Mouse (Mus musculus): ENCODE results near the gene Chpt1.

The Chpt1 gene

DNA sequence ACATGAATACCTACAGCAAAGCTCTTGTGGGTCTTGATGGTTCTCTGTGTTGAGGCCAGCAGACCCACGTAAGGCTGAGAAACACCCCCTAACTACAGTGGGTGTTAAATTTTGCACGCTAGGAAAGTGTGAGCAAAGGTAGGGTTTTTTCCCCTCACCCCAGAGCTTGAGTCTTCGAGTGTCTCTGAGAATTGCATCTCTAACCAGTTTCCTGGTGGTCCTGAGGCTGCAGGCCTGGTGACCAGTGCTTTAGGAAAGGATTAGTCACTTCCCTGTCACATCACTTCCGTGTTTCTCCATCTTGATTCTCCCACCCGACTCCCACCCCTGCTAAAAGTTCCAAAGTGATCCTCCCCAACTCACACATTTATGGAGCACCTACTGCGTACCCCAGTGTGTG is 99.7 kb downstream of the Chpt1 start:
- DNase-seq (ENCODE audit: low read depth): no peak

DNA sequence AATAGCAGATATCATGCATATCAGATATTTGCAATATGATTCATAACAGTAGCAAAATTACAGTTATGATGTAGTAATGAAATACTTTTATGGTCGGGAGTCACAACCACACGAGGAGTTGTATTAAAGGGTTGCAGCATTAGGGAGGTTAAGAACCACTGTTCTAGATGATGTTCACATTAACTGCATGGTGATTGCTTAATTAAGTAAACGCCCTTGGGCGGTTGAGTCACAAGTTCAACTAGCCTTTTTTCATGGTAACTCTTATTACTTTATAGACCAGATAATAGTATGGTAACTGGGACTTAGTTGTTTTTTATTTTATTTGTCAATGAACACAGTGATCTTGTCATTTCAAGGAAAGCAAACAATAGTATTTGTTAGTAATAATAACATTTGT is 100.9 kb downstream of the Chpt1 start:
- no peak for DNase-seq (ENCODE audit: low read depth)

Data from naive thymus-derived CD4-positive, alpha-beta T cell, adult 2 months (primary cell).